In genomic region chr12:81150917-81151316, GRCm38 (mm10) we compare ENCODE assay signal across 13 mouse cellular contexts.
DNase-seq lines count a peak whose midpoint lies in the region; ATAC-seq and TF ChIP-seq lines count a peak whose summit lies in the region.
"Had no signal": no experiment of that assay in that cellular context is flagged by ENCODE, and none has a peak within 500 bp of the region (broad histone marks: within the 10 kb centered on the region; RNA-seq: fewer than 3 reads in every experiment).

No protein-coding gene starts in this region.

- H3K27ac ChIP-seq in midbrain, postnatal 0 days (ENCODE audit: low read depth, low read length) = no peak overlapping the region
- H3K27ac ChIP-seq in midbrain, embryonic 16.5 days (ENCODE audit: low read length) = no peak overlapping the region
- H3K27ac ChIP-seq: gastrocnemius, adult 2 months; midbrain, embryonic 10.5 days had no signal

- no peak for TF ChIP-seq CTCF in midbrain, postnatal 0 days (IDR thresholded peaks at IDR 0.05)

- no peak overlapping the region for H3K4me3 ChIP-seq in midbrain, postnatal 0 days (ENCODE audit: low read depth, low read length)
- H3K4me3 ChIP-seq in midbrain, embryonic 16.5 days (ENCODE audit: low read depth, low read length) = no peak overlapping the region
- H3K4me3 ChIP-seq: gastrocnemius, adult 2 months; midbrain, embryonic 10.5 days had no signal

- no peak for ATAC-seq in midbrain, postnatal 0 days (ENCODE audit: low FRiP score)
- ATAC-seq in midbrain, embryonic 16.5 days = no peak
- ATAC-seq: forebrain, embryonic 16.5 days had no signal

- no peaks in the 10 kb centered on the region for H3K4me1 ChIP-seq in midbrain, postnatal 0 days (ENCODE audit: insufficient read depth, low read length)
- H3K4me1 ChIP-seq in midbrain, embryonic 16.5 days (ENCODE audit: control insufficient read depth, insufficient read depth, low read length) = no peaks in the 10 kb centered on the region

- intact Hi-C loops in heart, postnatal 14 days (cut with DNase I) = no loop called here

- WGBS in midbrain, postnatal 0 days = 82% methylated on average over 5 of the region's 5 CpGs
- 89% methylated on average over 5 of the region's 5 CpGs for WGBS in midbrain, embryonic 16.5 days

- H3K27me3 ChIP-seq in midbrain, postnatal 0 days (ENCODE audit: insufficient read depth, low read length) = no peaks in the 10 kb centered on the region
- H3K27me3 ChIP-seq in midbrain, embryonic 16.5 days (ENCODE audit: control insufficient read depth, insufficient read depth, low read depth, low read length) = no peaks in the 10 kb centered on the region

- no peak overlapping the region for H3K9ac ChIP-seq in midbrain, postnatal 0 days (replicated peaks; ENCODE audit: low read length, poor library complexity, severe bottlenecking)
- H3K9ac ChIP-seq in midbrain, embryonic 16.5 days (ENCODE audit: low read depth, low read length) = no peak overlapping the region

- H3K36me3 ChIP-seq in midbrain, postnatal 0 days (ENCODE audit: insufficient read depth, low read length) = no peaks in the 10 kb centered on the region
- H3K36me3 ChIP-seq in midbrain, embryonic 16.5 days (ENCODE audit: control insufficient read depth, insufficient read depth, low read length) = no peaks in the 10 kb centered on the region

- no peak overlapping the region for H3K4me2 ChIP-seq in midbrain, postnatal 0 days (ENCODE audit: low read depth, low read length, poor library complexity, severe bottlenecking)
- H3K4me2 ChIP-seq in midbrain, embryonic 16.5 days (ENCODE audit: low read length) = no peak overlapping the region

- no peaks in the 10 kb centered on the region for H3K9me3 ChIP-seq in midbrain, postnatal 0 days (ENCODE audit: low read length)
- H3K9me3 ChIP-seq in midbrain, embryonic 16.5 days (replicated peaks; ENCODE audit: control insufficient read depth, low read length, poor library complexity, severe bottlenecking) = no peaks in the 10 kb centered on the region
- H3K9me3 ChIP-seq: midbrain, embryonic 10.5 days had no signal

- peak; percentile 31 for DNase-seq in midbrain, postnatal 0 days (ENCODE audit: low spot score)
- peak; percentile 75 to 76 for DNase-seq in heart, adult 9 months (ENCODE audit: low spot score in 2 of 2)
- DNase-seq in heart, postnatal 14 days = peak; percentile 29 to 35
- DNase-seq in cerebellum, postnatal 10 days = no peak
- no peak for DNase-seq in left cerebral cortex, adult 8-10 months (ENCODE audit: low spot score in 2 of 2)
- no peak for DNase-seq in yolk sac, embryonic 10.5 days (ENCODE audit: low spot score)
- DNase-seq: cerebellum, postnatal 36 days; gastrocnemius, adult 2 months; left cerebral cortex, postnatal 4 days; thymus, postnatal 4 days had no signal

Comparison
In these comparisons a context has a peak if more than half of its experiments do, and no peak if none do; other contexts are left out.
1. DNase-seq: peak in midbrain, postnatal 0 days (single experiment), heart, adult 9 months (2 of 2) and heart, postnatal 14 days (2 of 2); none in cerebellum, postnatal 10 days (0 of 2), left cerebral cortex, adult 8-10 months (0 of 2) and yolk sac, embryonic 10.5 days (single experiment).